Mouse (Mus musculus): ENCODE results near the gene Chst5.
"Not testable (repeated sequence)": the region's sequence is repeated elsewhere in the genome, so short reads cannot be mapped to it uniquely, and the experiment has no call there.

The Chst5 gene

DNA sequence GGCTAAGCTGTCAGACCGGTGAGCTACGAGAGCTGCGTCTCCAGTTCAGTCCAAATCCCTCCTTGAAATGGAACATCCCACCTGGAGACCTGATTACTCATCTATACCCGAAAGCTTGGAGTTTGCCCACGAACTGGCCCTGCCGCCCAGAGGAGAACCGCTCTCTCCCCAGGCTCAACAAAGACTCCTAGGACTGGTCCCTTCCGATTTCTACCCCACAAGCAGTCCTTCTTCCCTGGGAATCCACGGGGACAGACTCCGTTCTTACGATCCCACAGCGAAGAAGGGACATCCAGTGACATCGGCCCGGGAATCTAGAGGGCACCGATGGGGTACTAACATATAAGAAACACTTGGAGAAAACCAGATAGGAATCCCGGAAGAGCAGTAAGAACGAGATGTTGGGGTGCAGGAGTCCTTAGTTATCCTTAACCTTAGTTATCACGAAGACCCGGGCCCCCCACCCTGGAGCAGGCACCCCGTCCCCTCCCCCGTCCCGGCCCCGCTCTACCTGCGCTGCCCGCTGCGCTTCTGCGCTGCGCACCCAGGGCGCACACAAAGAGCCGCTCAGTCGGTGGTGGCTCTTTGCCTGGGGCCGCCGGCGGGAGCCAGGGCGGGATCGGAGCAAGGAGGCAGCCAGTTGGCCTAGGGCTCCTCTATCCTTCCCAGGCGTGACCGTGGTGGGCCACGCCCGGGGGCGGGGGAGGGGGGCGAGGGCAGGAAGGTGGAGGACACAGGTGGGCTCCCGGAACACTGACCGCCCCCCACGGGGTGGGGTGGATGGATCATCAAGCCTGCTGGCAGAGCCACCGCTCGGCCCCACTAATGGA lies at the start of gene Chst5:
Gene Chst5, minus strand, starts transcription at position 827 of the 830 bp plus-strand sequence.
- DNase-seq = no peak

DNA sequence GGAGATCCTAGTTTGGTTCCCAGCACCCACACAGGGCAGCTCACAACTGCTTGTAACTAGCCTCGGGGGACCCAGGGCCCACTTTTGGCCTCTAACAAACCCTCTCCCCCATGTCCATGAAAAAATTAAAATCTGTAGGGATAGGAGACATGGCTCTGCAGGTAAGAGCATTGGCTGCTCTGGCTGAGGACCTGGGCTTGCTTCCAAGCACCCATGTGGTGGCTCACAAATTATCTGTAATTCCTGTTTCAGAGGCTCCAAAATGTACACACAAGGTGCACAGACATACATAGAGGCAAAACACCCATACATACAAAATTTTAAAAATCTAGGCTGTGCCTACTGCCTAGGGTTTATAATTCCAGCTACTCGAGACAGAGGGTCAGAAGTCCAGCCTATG lies 47.0 kb upstream of the Chst5 start:
- DNase-seq = no peak

DNA sequence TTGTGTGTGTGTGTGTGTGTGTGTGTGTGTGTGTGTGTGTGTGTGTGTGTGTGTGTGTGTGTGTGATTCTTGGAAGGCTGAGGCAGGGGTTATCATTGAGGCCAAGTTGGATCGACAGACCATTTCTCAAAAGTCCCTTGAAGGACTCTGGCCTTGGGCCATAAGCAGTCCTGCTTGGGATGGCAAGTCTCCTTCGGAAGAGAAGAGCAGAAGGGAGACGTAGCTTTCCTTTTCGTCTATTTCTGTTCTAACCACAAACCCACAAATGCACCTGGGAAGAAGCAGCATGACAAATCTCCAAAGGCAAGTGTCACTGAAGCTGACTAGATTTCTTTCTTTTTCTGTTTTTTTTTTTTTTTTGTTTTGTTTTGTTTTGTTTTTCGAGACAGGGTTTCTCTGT lies 45.6 kb upstream of the Chst5 start:
- DNase-seq = no peak

DNA sequence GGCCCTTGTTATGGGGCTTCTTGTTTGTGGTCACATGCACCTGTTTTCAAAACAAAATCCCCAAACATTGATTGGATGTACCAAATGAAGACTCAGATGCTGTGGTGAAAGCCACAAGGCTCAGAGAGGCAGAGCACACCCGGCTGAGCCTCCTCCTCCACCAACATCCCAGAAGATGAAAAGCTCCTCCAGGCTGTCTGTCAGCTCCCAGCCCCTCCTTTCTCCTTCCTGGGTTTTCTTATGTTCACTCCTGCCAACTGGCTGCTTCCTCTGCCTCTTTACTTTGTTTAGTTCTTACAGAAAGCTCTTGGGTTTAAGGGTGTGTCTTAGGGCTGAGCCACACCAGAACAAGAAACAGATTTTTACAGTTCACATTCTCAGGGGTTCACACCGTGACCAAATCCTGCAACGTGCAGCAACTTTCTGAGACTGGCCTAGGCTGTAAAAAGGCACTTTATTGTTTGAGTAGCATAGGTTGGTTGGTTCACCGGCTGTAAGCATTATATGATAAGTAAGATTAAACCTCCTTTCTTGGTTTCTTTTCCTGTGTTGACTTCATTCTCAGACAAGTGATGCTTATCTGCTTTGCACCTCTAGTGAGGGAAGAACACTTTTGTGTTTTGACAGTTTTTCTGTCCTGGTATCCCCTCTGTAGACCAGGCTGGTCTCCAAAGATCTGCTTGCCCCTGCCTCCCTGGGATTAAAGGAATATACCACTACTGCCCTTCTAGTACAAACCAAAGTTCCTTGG lies 44.8 kb upstream of the Chst5 start:
- no peak for DNase-seq

DNA sequence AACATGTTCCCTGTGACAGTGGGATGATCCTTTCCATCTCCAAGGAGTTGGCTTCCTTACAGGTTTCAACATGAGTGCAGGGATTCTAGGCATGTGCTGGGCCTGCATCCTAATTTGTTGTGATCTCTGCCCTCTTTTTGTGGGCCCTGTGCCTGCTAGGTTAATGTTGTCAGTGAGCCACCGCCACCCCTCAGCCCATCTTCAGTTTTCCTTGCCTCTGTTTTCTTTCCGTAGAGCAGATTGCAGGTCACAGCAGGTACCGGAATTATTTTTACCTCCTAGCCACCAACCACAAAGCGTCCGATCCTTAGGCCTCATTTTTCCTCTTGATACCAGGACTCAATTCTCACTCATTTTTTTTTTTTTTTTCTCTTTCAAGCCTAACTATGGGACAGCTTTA lies 41.7 kb upstream of the Chst5 start:
- no peak for DNase-seq

DNA sequence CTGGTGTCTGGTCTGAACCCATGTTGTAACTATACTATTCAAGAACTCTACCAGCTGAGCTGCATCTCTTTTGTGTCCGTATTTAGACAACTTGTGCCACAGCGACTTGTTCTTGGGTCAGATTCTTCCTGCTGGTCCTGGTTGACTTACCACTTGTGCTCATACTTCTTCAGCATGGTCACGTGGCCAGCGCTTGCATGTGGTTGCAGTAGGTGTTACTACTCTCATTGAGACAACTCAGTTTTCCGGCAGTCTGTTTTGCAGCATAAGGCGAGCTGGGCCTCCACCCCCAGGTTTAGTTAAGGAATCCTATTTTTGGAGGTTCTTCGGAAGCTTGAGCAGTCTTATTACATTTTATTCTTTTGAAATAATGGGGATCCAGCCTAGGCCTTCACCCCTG lies 41.1 kb upstream of the Chst5 start:
- peak; percentile 64 for DNase-seq

DNA sequence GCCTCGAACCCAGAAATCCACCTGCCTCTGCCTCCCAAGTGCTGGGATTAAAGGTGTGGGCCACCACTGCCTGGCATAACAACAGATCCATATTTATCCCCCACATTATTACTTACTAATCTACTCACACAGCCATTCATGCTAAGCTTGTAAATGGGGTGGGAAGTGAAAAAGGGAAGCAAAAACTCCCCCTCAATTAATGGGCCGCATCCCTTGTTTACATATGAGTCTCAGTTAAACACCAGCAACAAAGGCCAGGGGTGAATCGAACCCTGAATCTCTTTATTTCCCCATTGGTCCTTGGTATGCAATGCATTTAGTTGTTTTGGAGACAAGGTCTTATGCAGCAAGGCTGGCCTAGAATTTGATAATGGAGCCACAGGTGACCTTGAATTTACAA lies 40.6 kb upstream of the Chst5 start:
- no peak for DNase-seq

DNA sequence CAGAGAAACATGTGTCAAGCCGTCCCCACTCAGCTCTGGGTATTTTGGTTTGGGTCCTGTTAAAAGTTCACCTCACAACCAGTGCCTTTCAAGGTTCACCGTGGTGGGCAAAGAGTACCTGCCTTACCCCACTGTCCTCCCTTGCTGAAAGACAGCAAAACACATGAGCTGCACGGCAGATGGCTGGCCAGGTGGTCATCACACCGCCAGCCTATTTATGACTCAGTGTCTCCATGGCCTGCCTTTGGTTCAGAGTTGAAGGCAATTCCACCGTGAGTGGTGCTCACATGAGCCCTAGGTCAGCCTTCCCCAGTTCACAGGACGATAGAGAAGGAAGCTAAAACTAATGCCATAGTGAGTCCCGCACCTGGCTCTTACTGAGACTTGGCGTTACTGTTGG lies 37.7 kb upstream of the Chst5 start:
- no peak for DNase-seq

DNA sequence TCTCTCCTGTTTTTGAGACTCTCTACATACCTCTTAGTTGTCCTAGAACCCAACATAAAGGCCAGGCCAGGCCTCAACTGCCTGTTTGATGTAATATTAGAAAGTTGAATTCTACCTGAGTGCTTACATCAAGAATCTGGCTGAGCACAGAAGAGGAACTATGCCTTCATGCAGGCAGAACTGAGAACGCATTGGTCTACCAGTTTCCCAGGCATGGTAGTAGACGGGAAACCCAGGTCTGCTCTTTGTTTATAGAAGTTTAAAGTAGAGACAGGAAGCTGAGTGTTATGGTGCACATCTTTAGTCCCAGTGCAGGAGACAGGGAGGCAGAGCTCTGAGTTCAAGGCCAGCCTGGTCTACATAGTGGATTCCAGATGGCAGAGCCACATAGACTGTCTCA lies 36.9 kb upstream of the Chst5 start:
- no peak for DNase-seq

DNA sequence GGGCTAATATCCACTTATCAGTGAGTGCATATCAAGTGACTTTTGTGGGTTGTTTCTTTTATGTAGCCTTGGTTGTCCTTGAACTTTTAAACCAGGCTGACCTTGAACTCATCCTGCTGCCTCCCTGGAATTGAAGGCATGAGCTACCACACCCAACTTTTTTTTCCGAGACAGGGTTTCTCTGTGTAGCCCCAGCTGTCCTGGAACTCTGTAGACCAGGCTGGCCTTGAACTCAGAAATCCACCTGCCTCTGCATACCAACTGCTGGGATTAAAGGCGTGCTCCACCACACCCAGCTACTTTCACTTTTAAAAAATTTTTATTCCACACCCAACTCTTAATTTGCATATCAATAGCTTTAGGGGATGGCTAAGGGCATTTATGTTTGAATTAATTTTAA lies 33.3 kb upstream of the Chst5 start:
- no peak for DNase-seq

DNA sequence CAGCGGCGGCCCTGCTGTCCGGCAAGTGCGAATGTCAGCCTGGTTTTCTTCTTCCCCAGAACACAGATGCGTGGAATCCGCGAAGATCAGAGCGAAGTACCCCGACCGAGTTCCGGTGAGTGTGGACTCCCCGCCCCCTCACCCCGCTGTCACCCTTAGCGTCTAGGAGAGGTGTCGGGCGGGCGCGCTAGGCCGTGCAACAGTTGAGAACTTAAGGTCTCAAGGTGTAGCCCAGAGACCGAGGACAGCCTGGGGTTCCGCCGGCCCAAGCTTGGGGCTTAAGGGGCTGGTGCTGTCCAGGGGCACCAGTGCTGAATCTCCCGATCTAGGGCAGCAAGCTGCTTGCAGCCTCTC lies 30.8 kb upstream of the Chst5 start:
- DNase-seq = peak; percentile 9

DNA sequence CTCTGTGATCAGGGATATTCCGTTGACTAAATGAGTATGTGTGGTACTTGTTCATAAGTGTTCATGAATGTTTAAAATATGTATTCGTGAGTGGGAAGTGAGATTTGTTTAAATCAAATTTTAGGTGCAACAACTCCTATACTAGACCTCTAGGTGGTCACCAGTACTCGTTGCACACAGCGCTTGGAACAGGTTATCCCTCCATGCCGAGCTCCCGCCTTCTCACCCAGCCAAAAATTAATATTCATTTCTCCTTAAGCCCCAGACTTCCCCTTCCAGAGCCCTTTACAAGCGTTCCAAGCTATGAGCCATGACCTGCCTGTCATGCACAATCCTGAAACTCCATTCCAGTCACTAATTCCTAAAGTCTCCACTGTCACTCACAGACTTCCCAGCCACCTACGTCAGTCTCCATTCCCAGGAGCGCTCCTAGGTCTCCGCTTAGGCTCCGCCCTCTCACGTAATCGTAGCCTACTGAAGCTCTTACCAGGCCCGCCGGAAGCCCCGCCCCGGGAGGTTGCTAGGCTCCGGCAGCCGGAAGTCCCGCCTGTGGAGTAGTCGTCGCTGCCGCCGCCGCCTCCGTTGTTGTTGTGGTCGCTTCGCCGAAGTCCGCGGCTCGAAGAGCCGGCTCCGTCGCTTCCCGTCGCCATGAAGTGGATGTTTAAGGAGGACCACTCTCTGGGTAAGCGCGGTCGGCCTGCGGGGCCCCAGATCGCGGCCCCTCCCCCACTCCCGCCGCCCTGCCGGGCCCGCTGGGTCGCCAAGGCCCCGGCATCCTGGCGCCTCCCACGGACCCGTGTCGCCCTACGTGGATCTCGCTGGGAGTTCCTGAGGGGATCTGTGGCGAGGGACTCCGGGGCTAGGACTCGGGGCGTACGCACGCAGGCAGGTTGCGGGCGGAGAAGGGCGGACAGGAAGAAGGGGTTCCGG lies 30.2 kb upstream of the Chst5 start, which contains the start of gene Gabarapl2:
Gene Gabarapl2, plus strand, starts transcription at position 533 of the 930 bp plus-strand sequence.
- DNase-seq = peak; percentile 97

DNA sequence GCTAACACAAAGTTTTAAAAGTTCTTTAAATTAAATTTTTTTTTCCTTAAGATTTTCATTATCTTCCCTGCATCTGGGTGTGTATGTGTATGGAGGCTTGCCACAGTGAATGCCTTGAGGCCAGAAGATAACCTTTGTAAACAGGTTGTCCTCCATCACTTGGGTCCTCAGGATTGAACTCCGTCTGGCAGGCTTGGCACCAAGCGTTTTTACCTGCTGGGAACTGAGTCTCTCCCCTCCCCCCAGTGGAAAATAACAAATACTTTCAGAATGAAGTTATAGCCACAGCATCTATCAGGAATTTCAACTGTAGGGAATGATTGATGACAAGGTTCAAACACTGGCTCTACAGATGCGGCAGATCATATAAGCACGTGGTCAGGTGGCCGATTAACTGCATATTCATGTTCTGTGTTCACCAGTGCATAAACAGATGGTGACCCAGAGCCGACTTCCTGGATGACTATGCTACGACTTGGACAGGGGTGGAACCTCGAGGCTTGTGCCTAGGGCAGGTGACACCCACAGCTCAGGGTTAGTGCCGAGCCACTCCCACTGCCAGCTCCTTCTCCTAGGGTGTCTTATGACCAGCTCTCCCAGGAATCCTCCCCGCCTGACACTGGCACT lies 29.4 kb upstream of the Chst5 start:
- DNase-seq = no peak

DNA sequence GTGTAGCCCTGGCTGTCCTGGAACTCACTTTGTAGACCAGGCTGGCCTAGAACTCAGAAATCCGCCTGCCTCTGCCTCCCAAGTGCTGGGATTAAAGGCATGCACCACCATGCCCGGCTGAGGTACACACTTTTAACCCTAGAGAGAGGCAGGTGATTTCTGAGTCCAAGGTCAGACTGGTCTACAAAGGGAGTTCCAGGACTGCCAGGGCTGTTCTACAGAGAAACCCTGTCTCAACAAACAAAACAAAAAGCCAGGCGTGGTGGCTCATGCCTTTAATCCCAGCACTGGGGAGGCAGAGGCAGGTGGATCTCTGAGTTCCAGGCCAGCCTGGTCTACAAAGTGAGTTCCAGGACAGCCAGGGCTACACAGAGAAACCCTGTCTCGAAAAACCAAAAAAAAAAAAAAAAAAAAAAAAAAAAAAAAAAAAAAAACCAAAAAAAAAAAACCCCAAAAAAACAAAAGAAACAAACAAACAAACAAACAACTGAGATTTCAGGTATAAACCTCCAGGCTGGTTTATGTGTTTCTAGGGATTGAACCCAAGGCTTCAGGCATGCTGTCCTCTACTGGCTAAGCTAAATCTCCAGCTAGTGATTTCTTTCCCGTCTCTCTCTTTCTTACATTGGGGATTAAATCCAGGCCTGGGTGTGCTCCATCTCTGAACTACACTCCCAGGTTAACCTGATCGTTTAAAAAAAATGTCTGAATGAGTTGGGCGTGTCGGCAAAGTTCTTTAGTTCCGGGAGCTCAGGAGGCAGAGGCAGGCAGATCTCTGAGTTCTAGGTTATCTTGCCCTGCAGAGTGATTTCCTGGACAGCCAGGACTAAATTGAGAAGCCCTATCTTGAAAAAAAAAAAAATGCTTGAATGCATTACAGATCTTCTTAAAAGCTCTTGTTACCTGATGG lies 28.1 kb upstream of the Chst5 start:
- not testable (repeated sequence) for DNase-seq

DNA sequence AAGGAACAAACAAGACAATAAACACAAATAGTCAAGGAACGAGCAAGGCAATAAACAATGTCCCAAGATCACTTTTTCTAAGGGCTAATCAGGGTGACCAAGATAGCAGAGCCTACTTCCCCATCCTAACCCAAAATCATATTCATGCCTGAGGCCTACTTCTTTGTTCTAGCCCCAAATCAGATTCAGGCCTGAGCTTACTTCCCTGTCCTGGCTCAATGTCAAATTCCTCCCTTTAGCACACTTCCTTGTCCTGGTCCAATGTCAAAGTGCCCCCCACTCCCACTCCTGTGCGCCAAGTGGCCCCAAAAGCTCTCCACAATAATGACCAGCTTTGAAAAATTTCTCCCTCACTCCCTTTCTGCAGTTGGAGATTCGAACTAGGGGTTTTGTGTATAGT lies 26.9 kb upstream of the Chst5 start:
- DNase-seq = no peak

DNA sequence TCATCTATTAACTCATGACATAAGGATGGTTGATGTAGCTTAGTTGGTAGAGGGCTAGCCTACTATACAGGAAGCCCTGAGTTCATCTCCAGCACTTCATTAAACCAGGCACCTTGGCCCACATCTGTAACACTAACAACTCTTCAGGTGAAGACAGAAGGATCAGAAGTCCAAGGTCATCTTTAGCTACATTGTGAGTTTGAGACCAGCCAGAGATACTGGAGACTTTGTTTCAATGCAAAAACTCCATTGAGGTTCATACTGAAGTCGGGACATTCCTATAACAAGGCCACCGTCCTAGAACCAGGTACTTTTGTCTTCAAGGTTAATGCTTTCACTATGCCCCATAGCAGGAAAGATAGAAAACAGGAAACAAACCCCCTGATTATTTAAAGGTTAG lies 24.0 kb upstream of the Chst5 start:
- DNase-seq = no peak

DNA sequence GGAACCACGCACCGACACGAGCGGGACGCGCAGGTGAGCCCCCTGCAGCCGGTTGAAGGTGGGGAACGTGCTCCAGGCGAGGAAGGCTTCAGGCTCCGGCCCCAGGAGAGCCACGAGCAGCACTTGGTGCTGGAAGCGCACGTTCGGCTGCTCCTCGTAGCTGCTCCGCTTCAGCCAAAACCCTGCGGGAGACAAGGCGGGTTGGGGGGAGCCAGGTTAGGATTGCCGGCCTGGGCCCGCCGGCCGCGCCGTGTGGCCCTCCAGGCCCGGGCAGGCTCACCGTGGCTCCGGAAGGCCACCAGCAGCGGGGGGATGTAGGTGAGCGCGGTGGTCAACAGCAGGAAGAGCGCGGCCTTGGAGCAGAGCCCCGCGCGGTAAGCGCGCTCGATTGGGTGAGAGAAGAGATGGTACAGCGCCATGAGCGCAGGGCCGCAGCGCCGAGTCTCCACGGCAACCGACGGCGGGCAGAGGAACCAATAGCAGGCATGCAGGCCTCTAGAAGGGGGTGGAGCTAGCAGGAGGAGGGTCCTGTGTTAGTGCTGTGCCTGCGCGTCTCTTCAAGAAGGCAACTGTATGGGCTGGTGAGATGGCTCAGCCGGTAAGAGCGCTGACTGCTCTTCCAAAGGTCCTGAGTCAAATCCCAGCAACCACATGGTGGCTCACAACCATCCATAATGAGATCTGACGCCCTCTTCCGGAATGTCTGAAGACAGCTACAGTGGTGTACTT lies 23.3 kb upstream of the Chst5 start, which contains the start of gene Tmem231:
Gene Tmem231, minus strand, starts transcription at position 534 of the 729 bp plus-strand sequence.
- peak; percentile 89 for DNase-seq

DNA sequence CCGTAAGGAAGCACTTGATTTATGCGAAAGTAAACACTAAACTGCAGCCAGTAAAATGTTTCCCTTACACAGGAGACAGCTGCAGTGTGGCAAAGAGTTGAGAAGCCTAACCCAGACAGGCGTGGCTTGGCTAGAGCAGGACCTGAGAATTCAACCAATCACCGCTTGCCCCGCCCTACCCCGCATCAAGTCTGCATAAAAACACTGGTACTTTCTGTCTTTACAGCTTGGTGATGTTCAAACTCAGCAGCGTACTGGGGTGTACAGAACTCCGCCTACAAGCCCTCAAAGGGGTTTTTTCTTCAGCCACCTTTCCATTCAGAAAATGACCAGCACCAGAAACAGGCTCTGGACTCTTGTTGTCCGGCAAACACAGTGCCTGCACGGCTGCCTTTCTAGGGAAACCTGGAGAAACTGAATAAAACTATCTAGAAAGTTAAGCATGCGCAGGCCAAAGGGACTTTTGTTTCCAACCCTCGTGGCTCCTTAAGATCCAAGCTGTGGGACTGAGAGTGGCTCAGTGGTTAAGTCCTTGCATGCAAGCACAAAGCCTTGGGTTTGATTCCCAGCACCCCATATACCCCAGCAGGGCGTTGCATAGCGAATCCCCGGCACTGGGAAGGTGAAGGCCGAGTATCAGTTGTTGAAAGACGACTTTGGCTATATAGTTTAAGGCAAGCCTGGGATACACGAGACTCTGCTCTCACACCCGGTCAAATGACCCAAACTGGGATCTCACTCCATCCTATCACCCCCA lies 22.5 kb upstream of the Chst5 start:
- DNase-seq = no peak

DNA sequence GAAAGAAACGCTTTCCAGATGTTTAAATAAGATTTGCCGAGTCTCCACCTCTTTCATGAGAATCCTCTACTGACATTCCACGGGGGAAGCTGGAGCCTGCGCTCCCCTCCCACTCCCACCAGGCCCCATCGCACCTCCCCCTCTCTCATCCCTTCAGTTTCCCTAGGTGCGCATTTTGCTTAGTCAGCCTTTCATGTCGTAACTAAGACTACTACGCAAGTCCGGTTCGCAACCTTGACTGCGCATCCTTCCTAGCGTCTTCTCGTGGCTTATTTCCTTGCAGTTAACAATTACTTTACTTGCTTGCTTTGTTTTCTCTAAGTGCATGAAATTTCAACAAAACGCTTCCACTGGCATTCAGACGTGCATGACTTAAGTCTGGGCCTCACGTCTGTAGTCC lies 21.5 kb upstream of the Chst5 start:
- DNase-seq = no peak

Data from right cerebral cortex, postnatal 25 days (tissue).